Mouse (Mus musculus) lung, embryonic 16.5 days (tissue): ENCODE data around the gene Kcnk4. TPM values are rescaled to one million over a fixed set of nuclear protein-coding genes. Genes with fewer than 3 reads are reported as not detected.

Source experiments
- ATAC-seq: fragments of 200-750 bp; cut with Nextera tagmentation; 2 replicates; pipeline ENCODE4 v1.8.0; 2017; ENCODE audit warnings: low read depth, mild to moderate bottlenecking, moderate library complexity
- H3K27ac ChIP-seq: fragments of 300-500 bp; sonication (generic); 2 replicates; pipeline ENCODE4 v1.5.1; 2014; ENCODE audit warnings: mild to moderate bottlenecking, control low read depth, low read length
- H3K27me3 ChIP-seq: fragments of 300-500 bp; sonication (generic); 2 replicates; pipeline ENCODE4 v1.6.1; 2014; ENCODE audit warnings: low read depth, low read length, mixed read lengths; ENCODE audit not compliant: control insufficient read depth, insufficient read depth
- H3K36me3 ChIP-seq: fragments of 300-500 bp; sonication (generic); 2 replicates; pipeline ENCODE4 v1.6.1; 2014; ENCODE audit warnings: low read length; ENCODE audit not compliant: control insufficient read depth, insufficient read depth
- H3K4me1 ChIP-seq: fragments of 300-500 bp; sonication (generic); replicated peaks from 2 replicates; pipeline ENCODE4 v1.6.1; 2014; ENCODE audit warnings: low read length, mixed read lengths; ENCODE audit not compliant: control insufficient read depth, insufficient read depth
- H3K4me2 ChIP-seq: fragments of 300-500 bp; sonication (generic); 2 replicates; pipeline ENCODE4 v1.6.1; 2014; ENCODE audit warnings: low read depth, low read length, control low read depth
- H3K4me3 ChIP-seq: fragments of 300-500 bp; sonication (generic); 2 replicates; pipeline ENCODE4 v1.5.1; 2014; ENCODE audit warnings: mild to moderate bottlenecking, low read length, control low read depth
- H3K9ac ChIP-seq: fragments of 300-500 bp; sonication (generic); 2 replicates; pipeline ENCODE4 v1.6.1; 2014; ENCODE audit warnings: low read length, control low read depth
- H3K9me3 ChIP-seq: fragments of 300-500 bp; sonication (generic); 2 replicates; pipeline ENCODE4 v1.6.1; 2016; ENCODE audit warnings: low read length; ENCODE audit not compliant: control insufficient read depth
- WGBS: fragments of 180-500 bp; shearing (Covaris S2); extraction: QIAGEN DNeasy Blood & Tissue Kit; methylation state at CpG from one replicate; pipeline ENCODE4 v1.1.7; 2014; 5-methylcytosine and 5-hydroxymethylcytosine counted together
- polyA plus RNA-seq: library from polyadenylated mRNA; unstranded; fragments of >200 nt; fragmentation: Nextera tagmentation; extraction: Ambion mirVana; gene quantifications from 2 replicates; pipeline ENCODE4 v1.2.1, GENCODE M21; 2015

Kcnk4 gene
- polyA plus RNA-seq, result 0.21 and 0.96 TPM in 2 replicates

GRCm38 (mm10) chr19:6934195-6934977 lies at the start of gene Kcnk4:
Gene Kcnk4, minus strand, starts transcription at chr19:6934515.
- H3K9me3 ChIP-seq, result no peaks in the 10 kb centered on the region
- peaks cover 59% of the 10 kb centered on the region for H3K27me3 ChIP-seq
- H3K4me3 ChIP-seq, result peak within 1 kb of the TSS; percentile 53
- H3K4me1 ChIP-seq, result peaks cover 11% of the 10 kb centered on the region
- no peak; the same call in 1 of the 2 replicates for ATAC-seq
- H3K4me2 ChIP-seq, result peak within 1 kb of the TSS; percentile 86
- H3K36me3 ChIP-seq, result no peaks in the 10 kb centered on the region
- no peak within 1 kb of the TSS for H3K27ac ChIP-seq
- peak within 1 kb of the TSS; percentile 61 for H3K9ac ChIP-seq
- 11% methylated on average over 23 of the region's 23 CpGs for WGBS

- 94% methylated on average over 5 of the region's 5 CpGs for WGBS
- Histone ChIP-seq H3K9ac (no peak overlapping the region), H3K9me3 (no peaks in the 10 kb centered on the region), H3K27ac (no peak overlapping the region), H3K4me1 (peaks cover 28% of the 10 kb centered on the region), H3K27me3 (no peaks in the 10 kb centered on the region), H3K4me2 (no peak overlapping the region), H3K36me3 (peaks cover 11% of the 10 kb centered on the region), H3K4me3 (no peak overlapping the region)
- ATAC-seq, result no peak
Measured at GRCm38 (mm10) chr19:6983621-6984020, 49.3 kb upstream of the Kcnk4 start.

GRCm38 (mm10) chr19:6981465-6981864 lies 47.1 kb upstream of the Kcnk4 start:
- no peak overlapping the region for H3K9ac ChIP-seq
- H3K4me1 ChIP-seq, result peaks cover 33% of the 10 kb centered on the region
- peaks cover 19% of the 10 kb centered on the region for H3K36me3 ChIP-seq
- H3K27me3 ChIP-seq, result no peaks in the 10 kb centered on the region
- no peak overlapping the region for H3K27ac ChIP-seq
- no peaks in the 10 kb centered on the region for H3K9me3 ChIP-seq
- no peak overlapping the region for H3K4me2 ChIP-seq
- H3K4me3 ChIP-seq, result no peak overlapping the region
- ATAC-seq, result no peak
- 91% methylated on average over 4 of the region's 4 CpGs for WGBS

- H3K4me2 ChIP-seq, result peak within 1 kb of the TSS; percentile 84
- peaks cover 19% of the 10 kb centered on the region for H3K36me3 ChIP-seq
- peak within 1 kb of the TSS; percentile 88 for H3K9ac ChIP-seq
- peak; percentile 90 for ATAC-seq
- no peaks in the 10 kb centered on the region for H3K9me3 ChIP-seq
- peak within 1 kb of the TSS; percentile 93 for H3K27ac ChIP-seq
- H3K27me3 ChIP-seq, result no peaks in the 10 kb centered on the region
- under 1% methylated on average over 38 of the region's 38 CpGs for WGBS
- H3K4me1 ChIP-seq, result peaks cover 35% of the 10 kb centered on the region
- peak within 1 kb of the TSS; percentile 65 for H3K4me3 ChIP-seq
Measured at GRCm38 (mm10) chr19:6980381-6981093, 46.2 kb upstream of the Kcnk4 start, which contains the start of gene Fkbp2. Gene Fkbp2, minus strand, starts transcription at chr19:6980501.

- peak overlapping the region; percentile 93 for H3K27ac ChIP-seq
- H3K4me1 ChIP-seq, result peaks cover 35% of the 10 kb centered on the region
- ATAC-seq, result peak; percentile 91
- peak overlapping the region; percentile 65 for H3K4me3 ChIP-seq
- H3K36me3 ChIP-seq, result peaks cover 13% of the 10 kb centered on the region
- peak overlapping the region; percentile 56 for H3K4me2 ChIP-seq
- H3K27me3 ChIP-seq, result no peaks in the 10 kb centered on the region
- no peaks in the 10 kb centered on the region for H3K9me3 ChIP-seq
- WGBS, result 1% methylated on average over 59 of the region's 59 CpGs
- H3K9ac ChIP-seq, result peak overlapping the region; percentile 88
Measured at GRCm38 (mm10) chr19:6979486-6980380, 45.4 kb upstream of the Kcnk4 start.

- WGBS, result 7% methylated on average over 11 of the region's 11 CpGs
- H3K9me3 ChIP-seq, result no peaks in the 10 kb centered on the region
- peak overlapping the region; percentile 74 for H3K9ac ChIP-seq
- peaks cover 35% of the 10 kb centered on the region for H3K4me1 ChIP-seq
- H3K4me3 ChIP-seq, result peak overlapping the region; percentile 65
- no peak for ATAC-seq
- no peak overlapping the region for H3K27ac ChIP-seq
- H3K4me2 ChIP-seq, result peak overlapping the region; percentile 56
- H3K36me3 ChIP-seq, result peaks cover 8% of the 10 kb centered on the region
- no peaks in the 10 kb centered on the region for H3K27me3 ChIP-seq
Measured at GRCm38 (mm10) chr19:6979001-6979479, 44.7 kb upstream of the Kcnk4 start.

- peaks cover 7% of the 10 kb centered on the region for H3K36me3 ChIP-seq
- peaks cover 39% of the 10 kb centered on the region for H3K4me1 ChIP-seq
Measured at GRCm38 (mm10) chr19:6978639-6978974, 44.3 kb upstream of the Kcnk4 start.

GRCm38 (mm10) chr19:6977759-6978638 lies 43.7 kb upstream of the Kcnk4 start:
- peaks cover 39% of the 10 kb centered on the region for H3K4me1 ChIP-seq
- H3K9ac ChIP-seq, result peak overlapping the region; percentile 46; the same call in 1 of the 2 replicates
- no peak for ATAC-seq
- H3K4me2 ChIP-seq, result peak overlapping the region; percentile 56
- H3K4me3 ChIP-seq, result no peak overlapping the region; the same call in 1 of the 2 replicates
- no peak overlapping the region for H3K27ac ChIP-seq
- WGBS, result 72% methylated on average over 13 of the region's 13 CpGs
- no peaks in the 10 kb centered on the region for H3K27me3 ChIP-seq
- H3K36me3 ChIP-seq, result peaks cover 7% of the 10 kb centered on the region
- H3K9me3 ChIP-seq, result no peaks in the 10 kb centered on the region

More at GRCm38 (mm10) chr19:6978639-6978974, 44.3 kb upstream of the Kcnk4 start:
- WGBS, result 34% methylated on average over 3 of the region's 3 CpGs
- Histone ChIP-seq H3K27ac (no peak overlapping the region), H3K9ac (peak overlapping the region; percentile 74; the same call in 1 of the 2 replicates), H3K4me3 (peak overlapping the region; percentile 65), H3K4me2 (peak overlapping the region; percentile 56), H3K27me3 (no peaks in the 10 kb centered on the region), H3K9me3 (no peaks in the 10 kb centered on the region)
- no peak for ATAC-seq
